Mouse (Mus musculus) left cerebral cortex, postnatal 10 days (tissue): Measurements from ENCODE around the gene Nmnat3. TPM values are rescaled to one million over a fixed set of nuclear protein-coding genes. Genes with fewer than 3 reads are reported as not detected.
A peak's percentile ranks its signal among the peaks of the same experiment; 100 is the strongest.

Experiments
- DNase-seq, 2 experiments: peaks; one replicate each; pipeline ENCODE4 v3.0.0; 2021 to 2022; ENCODE audit warnings: low spot score in 2 of 2, mixed read lengths in 1 of 2; ENCODE audit errors: extremely low spot score in 1 of 2
- intact Hi-C: fragments of 180-260 bp; cut with DNase I; formaldehyde crosslinking; loops from one replicate; pipeline ENCODE4 v1.15.1; 2025
- total RNA-seq, 2 experiments: library from RNA; stranded (reverse); gene quantifications; 2 replicates each; pipeline ENCODE4 v1.2.3; 2021

Gene Nmnat3
- total RNA-seq, 2 experiments from 2014 or later, result 0.65 to 1.4 TPM

GRCm38 (mm10) chr9:98345840-98346239 lies 58.6 kb downstream of the Nmnat3 start:
- intact Hi-C loops, result no loop called here
- no peak for DNase-seq

- intact Hi-C loops, result no loop called here
- no peak for DNase-seq
Observed at GRCm38 (mm10) chr9:98346240-98346639, 59.0 kb downstream of the Nmnat3 start.

- DNase-seq, result no peak
- intact Hi-C loops, result no loop called here
Observed at GRCm38 (mm10) chr9:98347021-98347420, 59.8 kb downstream of the Nmnat3 start.

- no peak for DNase-seq
- intact Hi-C loops, result no loop called here
Observed at GRCm38 (mm10) chr9:98350318-98351144, 63.3 kb downstream of the Nmnat3 start.

GRCm38 (mm10) chr9:98352332-98352731 lies 65.1 kb downstream of the Nmnat3 start:
- intact Hi-C loops, result no loop called here
- DNase-seq, result no peak

- no peak for DNase-seq
- intact Hi-C loops, result no loop called here
Observed at GRCm38 (mm10) chr9:98354919-98355318, 67.7 kb downstream of the Nmnat3 start.

GRCm38 (mm10) chr9:98361047-98361446 lies 73.8 kb downstream of the Nmnat3 start:
- intact Hi-C loops, result no loop called here
- no peak for DNase-seq

- no peak for DNase-seq
Observed at GRCm38 (mm10) chr9:98366075-98366474, 78.8 kb downstream of the Nmnat3 start.

GRCm38 (mm10) chr9:98367333-98367962 lies 80.2 kb downstream of the Nmnat3 start:
- intact Hi-C loops, result no loop called here
- DNase-seq, result peak in 1 of 2 experiments; percentile 18

More at GRCm38 (mm10) chr9:98366075-98366474, 78.8 kb downstream of the Nmnat3 start:
- intact Hi-C loops, result no loop called here

GRCm38 (mm10) chr9:98369707-98370106 lies 82.5 kb downstream of the Nmnat3 start:
- intact Hi-C loops, result no loop called here
- DNase-seq, result peak in 1 of 2 experiments; percentile 5

GRCm38 (mm10) chr9:98373358-98373757 lies 86.1 kb downstream of the Nmnat3 start:
- intact Hi-C loops, result no loop called here
- peak in 1 of 2 experiments; percentile 17 for DNase-seq

- intact Hi-C loops, result no loop called here
- DNase-seq, result peak in 1 of 2 experiments; percentile 8
Observed at GRCm38 (mm10) chr9:98374897-98375296, 87.7 kb downstream of the Nmnat3 start.

GRCm38 (mm10) chr9:98375329-98376170 lies 88.3 kb downstream of the Nmnat3 start:
- DNase-seq, result no peak
- intact Hi-C loops, result no loop called here

GRCm38 (mm10) chr9:98379736-98380135 lies 92.5 kb downstream of the Nmnat3 start:
- intact Hi-C loops, result no loop called here
- peak in 1 of 2 experiments; percentile 4 for DNase-seq

- intact Hi-C loops, result no loop called here
- peak in 1 of 2 experiments; percentile 3 for DNase-seq
Observed at GRCm38 (mm10) chr9:98380593-98380992, 93.4 kb downstream of the Nmnat3 start.

- intact Hi-C loops, result no loop called here
- no peak for DNase-seq
Observed at GRCm38 (mm10) chr9:98387741-98388632, 100.8 kb downstream of the Nmnat3 start.

- peak in 1 of 2 experiments; percentile 20 for DNase-seq
- intact Hi-C loops, result no loop called here
Observed at GRCm38 (mm10) chr9:98388633-98388965, 101.4 kb downstream of the Nmnat3 start.

GRCm38 (mm10) chr9:98393496-98393895 lies 106.3 kb downstream of the Nmnat3 start:
- DNase-seq, result peak in 1 of 2 experiments; percentile 5
- intact Hi-C loops, result no loop called here
